Mouse (Mus musculus): ENCODE measurements around the gene Klk11. TPM values are rescaled to one million over a fixed set of nuclear protein-coding genes. Genes with fewer than 3 reads are reported as not detected.
A peak's percentile ranks its signal among the peaks of the same experiment; 100 is the strongest.

Klk11 gene
- polyA plus RNA-seq, 1 experiment, result not detected

- DNase-seq, result no peak
- H3K4me1 ChIP-seq (ENCODE audit: control insufficient read depth, insufficient read depth, low read length), result no peaks in the 10 kb centered on the region
- TF ChIP-seq POLR2A (IDR thresholded peaks at IDR 0.05; ENCODE audit: low read depth, low read length) (no peak), CTCF (conservative IDR thresholded peaks at IDR 0.05; ENCODE audit: insufficient read depth, insufficient read length, low read depth, low read length) (no peak)
- H3K27me3 ChIP-seq (replicated peaks; ENCODE audit: control insufficient read depth, insufficient read depth, low read length), result no peaks in the 10 kb centered on the region; the same call in 1 of the 2 replicates
- no peaks in the 10 kb centered on the region for H3K36me3 ChIP-seq (ENCODE audit: control insufficient read depth, insufficient read depth, low read length)
- H3K4me3 ChIP-seq (ENCODE audit: insufficient read depth, low read depth, low read length), result peak overlapping the region; percentile 45
- 4% methylated on average over 8 of the region's 8 CpGs for WGBS
- no peak overlapping the region for H3K27ac ChIP-seq (ENCODE audit: insufficient read depth, low read depth, low read length)
Measured at GRCm38 (mm10) chr7:43796355-43796754, 22.0 kb downstream of the Klk11 start.

DNA sequence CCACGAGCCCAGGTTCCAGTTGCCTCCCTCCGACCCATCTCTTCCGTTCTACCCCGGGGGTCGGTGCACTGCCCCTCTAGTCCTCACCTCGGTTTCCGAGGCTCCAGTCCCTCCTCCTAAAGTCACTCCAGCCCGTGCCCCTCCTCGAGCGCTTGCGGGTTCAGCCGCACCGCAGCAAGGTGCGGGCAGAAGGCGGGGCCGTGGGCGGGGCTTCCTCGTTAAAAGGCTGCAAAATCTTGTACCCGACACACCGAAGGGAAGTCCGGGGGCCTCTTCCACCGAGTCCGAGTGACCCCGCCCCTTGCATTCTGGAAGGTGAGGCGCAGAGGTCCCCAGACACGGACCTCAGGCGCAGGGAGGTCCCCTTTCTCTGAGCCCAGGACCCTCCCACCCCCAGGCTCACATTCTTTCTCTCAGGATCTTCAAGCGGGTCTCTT lies 22.9 kb downstream of the Klk11 start, which contains the start of gene Klk8:
Gene Klk8 (plus strand): TSS at position 245 of the 437 bp plus-strand sequence.
- no peaks in the 10 kb centered on the region for H3K36me3 ChIP-seq (ENCODE audit: control insufficient read depth, insufficient read depth, low read length)
- no peak within 1 kb of the TSS for H3K27ac ChIP-seq (ENCODE audit: insufficient read depth, low read depth, low read length)
- no peaks in the 10 kb centered on the region; the same call in 1 of the 2 replicates for H3K27me3 ChIP-seq (replicated peaks; ENCODE audit: control insufficient read depth, insufficient read depth, low read length)
- no peaks in the 10 kb centered on the region for H3K4me1 ChIP-seq (ENCODE audit: control insufficient read depth, insufficient read depth, low read length)
- WGBS, result under 1% methylated on average over 28 of the region's 28 CpGs
- H3K4me3 ChIP-seq (ENCODE audit: insufficient read depth, low read depth, low read length), result peak within 1 kb of the TSS; percentile 45
- TF ChIP-seq CTCF (conservative IDR thresholded peaks at IDR 0.05; ENCODE audit: insufficient read depth, insufficient read length, low read depth, low read length) (no peak), POLR2A (IDR thresholded peaks at IDR 0.05; ENCODE audit: low read depth, low read length) (no peak)
- peak; percentile 11 for DNase-seq

DNA sequence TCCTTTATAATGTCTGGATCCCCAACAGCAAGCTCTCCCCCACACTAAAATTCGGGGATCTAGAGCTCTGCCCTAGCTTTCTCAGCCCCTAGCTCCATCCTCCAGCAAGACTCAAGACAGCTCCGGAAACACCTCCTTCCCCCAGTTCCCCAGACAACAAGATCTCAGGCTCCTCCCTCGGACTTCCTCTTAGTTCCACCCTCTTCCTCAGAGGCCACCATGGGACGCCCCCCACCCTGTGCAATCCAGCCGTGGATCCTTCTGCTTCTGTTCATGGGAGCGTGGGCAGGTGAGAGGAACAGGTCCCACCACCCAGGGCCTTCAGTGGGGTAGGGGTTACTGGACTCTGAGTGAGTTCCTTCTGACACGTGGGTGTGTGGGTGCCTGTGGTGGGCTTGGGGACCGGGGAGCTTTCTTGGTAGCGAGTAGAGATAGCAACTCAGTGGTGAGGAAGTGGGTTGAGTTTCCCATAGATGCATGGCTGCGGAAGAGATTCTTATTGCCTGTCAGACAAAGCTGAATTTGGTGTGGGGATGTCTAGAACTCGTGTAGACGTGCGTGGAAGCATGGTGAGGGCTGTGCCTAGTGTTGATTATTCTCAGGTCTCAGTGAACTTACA lies 23.5 kb downstream of the Klk11 start:
- no peaks in the 10 kb centered on the region for H3K4me1 ChIP-seq (ENCODE audit: control insufficient read depth, insufficient read depth, low read length)
- WGBS, result 42% methylated on average over 13 of the region's 13 CpGs
- H3K27ac ChIP-seq (ENCODE audit: insufficient read depth, low read depth, low read length), result no peak overlapping the region

GRCm38 (mm10) chr7:43799876-43800275 lies 25.5 kb downstream of the Klk11 start:
- TF ChIP-seq CTCF (conservative IDR thresholded peaks at IDR 0.05; ENCODE audit: insufficient read depth, insufficient read length, low read depth, low read length), result no peak
- TF ChIP-seq POLR2A (IDR thresholded peaks at IDR 0.05; ENCODE audit: low read depth, low read length), result no peak
- Histone ChIP-seq H3K27me3 (replicated peaks; ENCODE audit: control insufficient read depth, insufficient read depth, low read length) (no peaks in the 10 kb centered on the region), H3K4me3 (ENCODE audit: insufficient read depth, low read depth, low read length) (no peak overlapping the region), H3K36me3 (ENCODE audit: control insufficient read depth, insufficient read depth, low read length) (no peaks in the 10 kb centered on the region), H3K27ac (ENCODE audit: insufficient read depth, low read depth, low read length) (no peak overlapping the region), H3K4me1 (ENCODE audit: control insufficient read depth, insufficient read depth, low read length) (no peaks in the 10 kb centered on the region)
- DNase-seq, result no peak
- 70% methylated on average over 7 of the region's 7 CpGs for WGBS

More for the DNA sequence above, 23.5 kb downstream of the Klk11 start:
- H3K4me3 ChIP-seq (ENCODE audit: insufficient read depth, low read depth, low read length), result peak overlapping the region; percentile 45
- TF ChIP-seq POLR2A (IDR thresholded peaks at IDR 0.05; ENCODE audit: low read depth, low read length) (no peak), CTCF (conservative IDR thresholded peaks at IDR 0.05; ENCODE audit: insufficient read depth, insufficient read length, low read depth, low read length) (no peak)
- DNase-seq, result peak; percentile 11
- no peaks in the 10 kb centered on the region for H3K36me3 ChIP-seq (ENCODE audit: control insufficient read depth, insufficient read depth, low read length)
- no peaks in the 10 kb centered on the region; the same call in 1 of the 2 replicates for H3K27me3 ChIP-seq (replicated peaks; ENCODE audit: control insufficient read depth, insufficient read depth, low read length)

DNA sequence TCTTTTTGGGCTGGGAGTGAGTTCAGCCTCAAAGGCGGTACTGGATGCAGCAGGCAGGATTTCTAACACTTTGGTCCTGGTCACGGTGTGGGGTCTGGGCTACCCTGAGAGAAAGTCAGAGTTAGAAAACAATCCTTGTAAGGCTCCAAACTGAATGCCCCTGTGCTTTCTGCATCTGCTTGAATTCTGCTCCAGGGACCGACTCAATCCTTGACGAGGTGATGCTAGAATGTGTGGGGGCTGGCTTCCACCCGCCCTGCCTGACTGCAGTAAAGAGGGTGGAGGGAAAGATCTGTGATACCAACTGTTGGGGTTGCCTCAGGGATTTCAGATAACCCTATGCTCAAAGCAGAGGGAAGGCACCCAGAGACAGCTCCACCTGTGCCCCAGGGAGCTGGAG lies 36.6 kb downstream of the Klk11 start, which contains the start of gene Klk7:
Gene Klk7 (plus strand): TSS at position 301 of the 400 bp plus-strand sequence.
- DNase-seq, result no peak
- Histone ChIP-seq H3K27me3 (replicated peaks; ENCODE audit: control insufficient read depth, insufficient read depth, low read length) (no peaks in the 10 kb centered on the region), H3K36me3 (ENCODE audit: control insufficient read depth, insufficient read depth, low read length) (no peaks in the 10 kb centered on the region), H3K27ac (ENCODE audit: insufficient read depth, low read depth, low read length) (no peak within 1 kb of the TSS), H3K4me3 (ENCODE audit: insufficient read depth, low read depth, low read length) (no peak within 1 kb of the TSS), H3K4me1 (ENCODE audit: control insufficient read depth, insufficient read depth, low read length) (no peaks in the 10 kb centered on the region)
- 50% methylated on average over 5 of the region's 5 CpGs for WGBS
- no peak for TF ChIP-seq POLR2A (IDR thresholded peaks at IDR 0.05; ENCODE audit: low read depth, low read length)
- no peak for TF ChIP-seq CTCF (conservative IDR thresholded peaks at IDR 0.05; ENCODE audit: insufficient read depth, insufficient read length, low read depth, low read length)

DNA sequence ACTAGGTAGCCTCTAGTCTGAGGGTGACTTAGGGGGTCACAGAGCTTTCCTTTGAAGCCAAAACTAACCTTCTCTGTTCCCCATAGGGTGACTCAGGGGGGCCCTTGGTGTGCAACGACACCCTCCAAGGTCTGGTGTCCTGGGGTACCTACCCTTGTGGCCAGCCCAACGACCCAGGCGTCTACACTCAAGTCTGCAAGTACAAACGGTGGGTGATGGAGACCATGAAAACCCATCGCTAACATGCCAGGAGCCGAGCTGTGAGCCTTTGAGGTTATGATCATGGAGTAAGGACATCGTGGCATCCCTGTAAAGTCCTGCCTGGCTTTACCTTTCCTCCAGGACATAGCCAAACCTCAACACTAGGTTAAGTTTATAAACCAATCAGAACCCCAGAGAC lies 40.8 kb downstream of the Klk11 start:
- H3K4me1 ChIP-seq (ENCODE audit: control insufficient read depth, insufficient read depth, low read length), result no peaks in the 10 kb centered on the region
- TF ChIP-seq CTCF (conservative IDR thresholded peaks at IDR 0.05; ENCODE audit: insufficient read depth, insufficient read length, low read depth, low read length), result no peak
- H3K27me3 ChIP-seq (replicated peaks; ENCODE audit: control insufficient read depth, insufficient read depth, low read length), result no peaks in the 10 kb centered on the region
- H3K27ac ChIP-seq (ENCODE audit: insufficient read depth, low read depth, low read length), result no peak overlapping the region
- H3K36me3 ChIP-seq (ENCODE audit: control insufficient read depth, insufficient read depth, low read length), result no peaks in the 10 kb centered on the region
- no peak for DNase-seq
- no peak overlapping the region for H3K4me3 ChIP-seq (ENCODE audit: insufficient read depth, low read depth, low read length)
- 87% methylated on average over 7 of the region's 7 CpGs for WGBS

DNA sequence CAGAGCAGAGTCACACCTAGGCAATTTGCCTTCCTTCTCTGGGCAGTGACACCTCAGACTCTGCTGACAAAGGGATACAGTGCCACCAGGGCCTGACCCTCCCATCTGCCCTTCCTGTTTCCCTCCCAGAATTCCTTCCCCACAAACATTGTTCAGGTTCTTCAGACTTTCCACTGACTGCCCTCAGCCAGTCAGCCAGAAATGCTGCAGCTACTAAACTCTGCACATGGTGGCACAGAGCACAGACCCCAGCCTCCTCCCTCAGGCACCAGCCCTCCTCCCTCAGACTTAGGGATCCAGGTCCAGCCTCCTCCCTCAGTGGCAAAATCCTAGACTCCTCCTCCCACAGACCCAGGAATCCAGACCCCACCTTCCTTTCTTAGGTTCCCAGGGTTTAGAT lies 42.3 kb downstream of the Klk11 start:
- H3K27ac ChIP-seq (ENCODE audit: insufficient read depth, low read depth, low read length), result no peak overlapping the region
- DNase-seq, result no peak
- no peak overlapping the region for H3K4me3 ChIP-seq (ENCODE audit: insufficient read depth, low read depth, low read length)
- H3K36me3 ChIP-seq (ENCODE audit: control insufficient read depth, insufficient read depth, low read length), result no peaks in the 10 kb centered on the region
- no peaks in the 10 kb centered on the region for H3K27me3 ChIP-seq (replicated peaks; ENCODE audit: control insufficient read depth, insufficient read depth, low read length)
- TF ChIP-seq CTCF (conservative IDR thresholded peaks at IDR 0.05; ENCODE audit: insufficient read depth, insufficient read length, low read depth, low read length), result no peak
- no peak for TF ChIP-seq POLR2A (IDR thresholded peaks at IDR 0.05; ENCODE audit: low read depth, low read length)
- no peaks in the 10 kb centered on the region for H3K4me1 ChIP-seq (ENCODE audit: control insufficient read depth, insufficient read depth, low read length)
